Mouse (Mus musculus): ENCODE measurements around the gene Gm19402. TPM values are rescaled to one million over a fixed set of nuclear protein-coding genes. Genes with fewer than 3 reads are reported as not detected.
"Not testable (repeated sequence)": the region's sequence is repeated elsewhere in the genome, so short reads cannot be mapped to it uniquely, and the experiment has no call there.

The Gm19402 gene
- polyA plus RNA-seq, 1 experiment from 2014 or later = not detected

DNA sequence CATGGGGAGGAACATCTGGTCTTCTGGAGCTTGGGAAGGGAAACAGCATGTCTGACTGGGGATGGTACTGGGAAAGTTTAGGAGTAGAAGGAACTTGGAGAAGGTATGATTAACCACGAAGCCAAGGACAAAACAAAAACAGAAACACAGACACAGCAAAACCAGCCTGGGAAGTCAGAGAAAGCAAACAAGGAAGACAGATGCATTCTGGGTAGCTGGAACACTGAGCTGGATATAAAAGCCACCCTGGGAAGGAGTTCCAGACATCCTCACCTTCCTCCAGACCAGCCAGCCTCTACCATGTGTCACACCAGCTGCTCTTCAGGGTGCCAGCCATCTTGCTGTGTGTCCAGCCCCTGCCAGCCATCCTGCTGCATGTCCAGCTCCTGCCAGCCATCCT, 24.9 kb upstream of the Gm19402 start, which contains the start of gene Gm10142:
TSS of gene Gm10142 (plus strand) at position 301 of the 400 bp plus-strand sequence.
- no peak within 1 kb of the TSS for H3K4me3 ChIP-seq (ENCODE audit: low read depth, low read length)
- ATAC-seq (ENCODE audit: insufficient read depth) = no peak
- DNase-seq = no peak
- no peaks in the 10 kb centered on the region for H3K27me3 ChIP-seq (ENCODE audit: insufficient read depth, low read length)
- H3K36me3 ChIP-seq (ENCODE audit: insufficient read depth) = no peaks in the 10 kb centered on the region
- no peak within 1 kb of the TSS for H3K27ac ChIP-seq (ENCODE audit: low read depth)
- no peak within 1 kb of the TSS for H3K9ac ChIP-seq
- H3K4me2 ChIP-seq = no peak within 1 kb of the TSS
- H3K9me3 ChIP-seq (ENCODE audit: low read depth, low read length) = peaks cover 4% of the 10 kb centered on the region
- WGBS = 80% methylated on average over 1 of the region's 1 CpGs
- no peak for TF ChIP-seq CTCF (IDR thresholded peaks at IDR 0.05; ENCODE audit: low read depth)
- H3K4me1 ChIP-seq (ENCODE audit: insufficient read depth) = no peaks in the 10 kb centered on the region

DNA sequence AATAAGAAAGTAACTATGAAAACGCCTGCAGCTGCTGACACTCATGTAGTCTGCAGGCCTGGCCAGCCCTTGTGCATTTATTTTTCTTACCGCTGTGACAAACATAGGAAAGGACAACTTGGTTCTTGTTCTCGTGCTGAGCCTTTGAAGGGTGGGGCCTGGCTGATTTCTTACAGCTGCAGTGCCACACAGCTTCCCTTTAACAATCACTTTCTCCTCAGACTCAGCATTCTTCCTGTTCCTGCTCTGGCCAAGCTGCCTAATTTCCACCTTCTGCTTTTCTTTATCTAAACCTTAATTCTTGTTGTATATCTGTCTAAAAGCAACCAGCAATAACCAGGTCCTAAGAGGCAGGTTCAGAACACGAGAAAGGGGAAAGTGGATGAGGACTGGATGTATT, 23.2 kb upstream of the Gm19402 start:
- no peak for DNase-seq
- Histone ChIP-seq H3K4me2 (no peak overlapping the region), H3K9ac (no peak overlapping the region), H3K9me3 (ENCODE audit: low read depth, low read length) (no peaks in the 10 kb centered on the region), H3K4me1 (ENCODE audit: insufficient read depth) (no peaks in the 10 kb centered on the region), H3K27ac (ENCODE audit: low read depth) (no peak overlapping the region), H3K4me3 (ENCODE audit: low read depth, low read length) (no peak overlapping the region), H3K36me3 (ENCODE audit: insufficient read depth) (no peaks in the 10 kb centered on the region), H3K27me3 (ENCODE audit: insufficient read depth, low read length) (no peaks in the 10 kb centered on the region)
- ATAC-seq (ENCODE audit: insufficient read depth) = no peak
- TF ChIP-seq CTCF (IDR thresholded peaks at IDR 0.05; ENCODE audit: low read depth) = no peak
- WGBS = 47% methylated on average over 4 of the region's 4 CpGs

DNA sequence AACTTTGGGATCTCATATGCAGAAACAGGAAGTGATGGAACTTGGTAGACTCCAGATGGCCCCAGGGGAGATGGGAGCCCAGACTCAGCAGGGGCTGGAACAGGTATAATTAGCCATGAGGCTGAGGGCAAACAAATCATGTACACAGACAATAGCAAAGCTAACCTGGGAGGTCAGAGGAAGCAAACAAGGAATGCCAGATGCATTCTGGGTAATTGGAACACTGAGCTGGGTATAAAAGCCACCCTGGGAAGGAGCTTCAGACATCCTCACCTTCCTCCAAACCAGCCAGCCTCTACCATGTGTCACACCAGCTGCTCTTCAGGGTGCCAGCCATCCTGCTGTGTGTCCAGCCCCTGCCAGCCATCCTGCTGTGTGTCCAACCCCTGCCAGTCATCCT, 20.6 kb upstream of the Gm19402 start, which contains the start of gene Gm10024:
TSS of gene Gm10024 (plus strand) at position 301 of the 400 bp plus-strand sequence.
- not testable (repeated sequence) for DNase-seq; H3K4me3 ChIP-seq (ENCODE audit: low read depth, low read length); H3K4me1 ChIP-seq (ENCODE audit: insufficient read depth); H3K9ac ChIP-seq; ATAC-seq (ENCODE audit: insufficient read depth); H3K9me3 ChIP-seq (ENCODE audit: low read depth, low read length); H3K4me2 ChIP-seq; H3K27me3 ChIP-seq (ENCODE audit: insufficient read depth, low read length); H3K27ac ChIP-seq (ENCODE audit: low read depth); H3K36me3 ChIP-seq (ENCODE audit: insufficient read depth)

DNA sequence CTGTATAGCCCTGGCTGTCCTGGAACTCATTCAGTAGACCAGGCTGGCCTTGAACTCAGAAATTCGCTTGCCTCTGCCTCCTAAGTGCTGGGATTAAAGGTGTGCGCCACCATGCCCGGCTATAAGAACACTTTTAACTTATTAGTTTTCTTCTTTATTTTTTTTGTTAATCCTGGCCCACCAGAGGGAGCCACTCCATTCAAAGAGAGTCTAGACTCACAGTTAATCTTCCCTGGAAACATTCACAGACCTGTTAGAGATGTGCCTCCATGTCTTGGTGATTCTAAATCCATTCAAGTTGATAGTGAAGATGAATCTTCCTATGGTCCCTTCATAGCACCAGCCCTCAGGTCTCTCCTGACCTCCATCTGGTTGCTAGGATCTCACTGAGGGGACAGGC, 19.3 kb upstream of the Gm19402 start:
- Histone ChIP-seq H3K27ac (ENCODE audit: low read depth) (no peak overlapping the region), H3K27me3 (ENCODE audit: insufficient read depth, low read length) (no peaks in the 10 kb centered on the region), H3K4me2 (no peak overlapping the region), H3K9ac (no peak overlapping the region), H3K9me3 (ENCODE audit: low read depth, low read length) (no peaks in the 10 kb centered on the region), H3K4me1 (ENCODE audit: insufficient read depth) (no peaks in the 10 kb centered on the region), H3K4me3 (ENCODE audit: low read depth, low read length) (no peak overlapping the region), H3K36me3 (ENCODE audit: insufficient read depth) (no peaks in the 10 kb centered on the region)
- TF ChIP-seq CTCF (IDR thresholded peaks at IDR 0.05; ENCODE audit: low read depth) = peak; percentile 21; the same call in 1 of the 2 replicates
- peak; percentile 39 for DNase-seq
- ATAC-seq (ENCODE audit: insufficient read depth) = no peak
- WGBS = 73% methylated on average over 3 of the region's 3 CpGs

DNA sequence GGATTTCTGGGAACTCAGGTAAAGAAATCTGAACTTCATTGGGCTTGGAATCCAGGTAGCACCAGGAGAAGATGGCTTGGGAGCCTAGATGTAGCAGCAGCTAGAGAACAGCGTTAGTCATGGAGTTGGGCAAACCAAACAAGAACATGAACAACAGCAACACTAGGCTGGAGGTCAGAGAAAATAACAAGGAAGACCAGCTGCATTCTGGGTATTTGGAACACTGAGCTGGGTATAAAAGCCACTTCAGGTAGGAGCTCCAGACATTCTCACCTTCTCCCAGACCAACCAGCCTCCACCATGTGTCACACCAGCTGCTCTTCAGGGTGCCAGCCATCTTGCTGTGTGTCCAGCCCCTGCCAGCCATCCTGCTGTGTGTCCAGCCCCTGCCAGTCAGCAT, 15.8 kb upstream of the Gm19402 start, which contains the start of gene Gm10272:
TSS of gene Gm10272 (plus strand) at position 301 of the 400 bp plus-strand sequence.
- Histone ChIP-seq H3K4me1 (ENCODE audit: insufficient read depth) (no peaks in the 10 kb centered on the region), H3K9me3 (ENCODE audit: low read depth, low read length) (no peaks in the 10 kb centered on the region), H3K27ac (ENCODE audit: low read depth) (no peak within 1 kb of the TSS), H3K27me3 (ENCODE audit: insufficient read depth, low read length) (no peaks in the 10 kb centered on the region), H3K36me3 (ENCODE audit: insufficient read depth) (no peaks in the 10 kb centered on the region), H3K4me2 (no peak within 1 kb of the TSS), H3K4me3 (ENCODE audit: low read depth, low read length) (no peak within 1 kb of the TSS), H3K9ac (no peak within 1 kb of the TSS)
- DNase-seq (no peak), ATAC-seq (ENCODE audit: insufficient read depth) (no peak)
- WGBS = 97% methylated on average over 1 of the region's 1 CpGs
- no peak for TF ChIP-seq CTCF (IDR thresholded peaks at IDR 0.05; ENCODE audit: low read depth)

DNA sequence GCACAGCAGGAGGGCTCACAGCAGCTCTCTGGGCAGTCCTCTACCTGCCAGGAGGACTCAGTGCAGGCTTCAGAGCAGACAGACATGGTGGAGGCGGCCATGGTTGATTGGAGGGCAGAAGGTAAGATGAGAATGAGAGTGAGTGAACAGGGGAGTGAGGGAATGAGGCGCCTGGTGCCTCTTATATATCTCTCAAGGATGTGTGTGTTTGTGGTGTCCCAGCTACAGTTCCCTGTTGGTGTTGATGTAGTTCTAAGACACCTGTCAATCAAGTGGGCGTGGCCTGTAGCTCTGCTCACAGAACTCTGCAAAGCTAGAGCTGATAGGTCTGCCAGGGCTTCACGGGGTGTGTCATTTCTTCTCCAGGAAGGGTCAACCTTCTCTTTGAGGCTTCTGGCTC, 6.6 kb upstream of the Gm19402 start, which contains the start of gene Gm9508:
TSS of gene Gm9508 (minus strand) at position 101 of the 400 bp plus-strand sequence.
- no peak for TF ChIP-seq CTCF (IDR thresholded peaks at IDR 0.05; ENCODE audit: low read depth)
- no peak within 1 kb of the TSS for H3K9ac ChIP-seq
- H3K4me1 ChIP-seq (ENCODE audit: insufficient read depth) = no peaks in the 10 kb centered on the region
- H3K4me3 ChIP-seq (ENCODE audit: low read depth, low read length) = no peak within 1 kb of the TSS
- no peaks in the 10 kb centered on the region for H3K27me3 ChIP-seq (ENCODE audit: insufficient read depth, low read length)
- DNase-seq (no peak), ATAC-seq (ENCODE audit: insufficient read depth) (no peak)
- H3K36me3 ChIP-seq (ENCODE audit: insufficient read depth) = no peaks in the 10 kb centered on the region
- no peaks in the 10 kb centered on the region for H3K9me3 ChIP-seq (ENCODE audit: low read depth, low read length)
- no peak within 1 kb of the TSS for H3K4me2 ChIP-seq
- H3K27ac ChIP-seq (ENCODE audit: low read depth) = no peak within 1 kb of the TSS
- WGBS = 34% methylated on average over 4 of the region's 4 CpGs

DNA sequence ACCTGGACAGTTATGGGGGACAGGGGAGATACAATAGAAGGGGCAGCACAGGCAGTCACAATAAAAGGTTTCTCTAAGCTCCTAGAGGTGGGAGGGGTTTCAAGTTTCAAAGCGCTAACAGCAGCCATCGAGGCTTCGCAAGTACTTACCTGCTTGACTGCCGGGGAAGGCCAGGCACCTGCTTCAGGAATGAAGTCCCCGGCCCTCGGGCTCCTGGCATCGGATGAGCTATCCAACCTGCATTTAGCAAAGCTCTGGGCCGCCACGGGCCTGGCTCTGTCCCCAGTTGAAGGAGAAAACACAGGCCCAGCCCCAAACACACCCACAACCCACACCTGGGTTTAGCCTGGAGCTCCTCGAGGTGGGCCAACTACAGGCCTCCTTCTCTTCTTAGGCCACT, 3.5 kb downstream of the Gm19402 start:
- Histone ChIP-seq H3K9me3 (ENCODE audit: low read depth, low read length) (no peaks in the 10 kb centered on the region), H3K9ac (no peak overlapping the region), H3K4me3 (ENCODE audit: low read depth, low read length) (no peak overlapping the region), H3K4me1 (ENCODE audit: insufficient read depth) (no peaks in the 10 kb centered on the region), H3K27ac (ENCODE audit: low read depth) (no peak overlapping the region), H3K36me3 (ENCODE audit: insufficient read depth) (no peaks in the 10 kb centered on the region), H3K27me3 (ENCODE audit: insufficient read depth, low read length) (peaks cover 34% of the 10 kb centered on the region), H3K4me2 (no peak overlapping the region)
- no peak for TF ChIP-seq CTCF (IDR thresholded peaks at IDR 0.05; ENCODE audit: low read depth)
- WGBS = 17% methylated on average over 10 of the region's 10 CpGs
- ATAC-seq (ENCODE audit: insufficient read depth) = no peak
- DNase-seq = peak; percentile 16
